In genomic region chr4:140763158-140763557, GRCm38 (mm10) we compare ENCODE assay signal across 9 mouse cellular contexts. TPM values are rescaled to one million over a fixed set of nuclear protein-coding genes. Genes with fewer than 3 reads are reported as not detected.
DNase-seq lines count a peak whose midpoint lies in the region; ATAC-seq and TF ChIP-seq lines count a peak whose summit lies in the region.
"Had no signal": no experiment of that assay in that cellular context is flagged by ENCODE, and none has a peak within 500 bp of the region (broad histone marks: within the 10 kb centered on the region; RNA-seq: fewer than 3 reads in every experiment).

No protein-coding gene starts in this region.

- H3K27me3 ChIP-seq in hindbrain, embryonic 10.5 days (ENCODE audit: insufficient read depth, poor library complexity, severe bottlenecking): 0 out of 2 replicates have a peak, but pooled peaks cover 10% of the 10 kb centered on the region
- H3K27me3 ChIP-seq in hindbrain, embryonic 14.5 days (ENCODE audit: control insufficient read depth, insufficient read depth, low read length): no peaks in the 10 kb centered on the region
- no peaks in the 10 kb centered on the region for H3K27me3 ChIP-seq in limb, embryonic 11.5 days (ENCODE audit: control insufficient read depth, insufficient read depth, low read length)

- no peak overlapping the region for H3K27ac ChIP-seq in hindbrain, embryonic 10.5 days
- H3K27ac ChIP-seq in hindbrain, embryonic 14.5 days: no peak overlapping the region
- H3K27ac ChIP-seq in bone marrow, adult 2 months (ENCODE audit: control insufficient read depth, insufficient read depth, low read depth, low read length, poor library complexity): no peak overlapping the region
- H3K27ac ChIP-seq in gastrocnemius, adult 2 months: peak overlapping the region; percentile 46
- H3K27ac ChIP-seq in limb, embryonic 11.5 days (replicated peaks; ENCODE audit: low read depth, low read length): no peak overlapping the region

- TF ChIP-seq CTCF in bone marrow, adult 2 months (IDR thresholded peaks at IDR 0.05; ENCODE audit: control insufficient read depth, insufficient read depth, low read length): peak; percentile 90
- TF ChIP-seq CTCF in gastrocnemius, adult 2 months (IDR thresholded peaks at IDR 0.05): peak; percentile 89

- peak; percentile 68 for DNase-seq in hindbrain, embryonic 10.5 days (ENCODE audit: low spot score)
- no peak for DNase-seq in hindbrain, embryonic 14.5 days (ENCODE audit: low spot score)
- DNase-seq in CD4-positive helper T cell, adult 2 months (ENCODE audit: low read depth, low spot score): peak; percentile 69
- peak; percentile 89 for DNase-seq in gastrocnemius, adult 2 months
- peak; percentile 81 for DNase-seq in limb, embryonic 11.5 days (ENCODE audit: low spot score)
- DNase-seq in retina, postnatal 1 day: peak; percentile 64

- no peak overlapping the region for H3K9ac ChIP-seq in hindbrain, embryonic 14.5 days
- H3K9ac ChIP-seq in limb, embryonic 11.5 days (ENCODE audit: low read length): no peak overlapping the region

- intact Hi-C loops in gastrocnemius, adult 2 months (cut with DNase I): loop anchor here (2.0 to 5.0 kb wide), 2 partner anchors 140 to 194 kb away; no protein-coding TSS in a partner anchor

- H3K9me3 ChIP-seq in hindbrain, embryonic 10.5 days: no peaks in the 10 kb centered on the region
- no peaks in the 10 kb centered on the region for H3K9me3 ChIP-seq in hindbrain, embryonic 14.5 days (ENCODE audit: control insufficient read depth, low read length)
- no peaks in the 10 kb centered on the region for H3K9me3 ChIP-seq in limb, embryonic 11.5 days (ENCODE audit: control insufficient read depth, low read length)

- no peak for TF ChIP-seq POLR2A in bone marrow, adult 2 months (IDR thresholded peaks at IDR 0.05; ENCODE audit: borderline replicate concordance, control insufficient read depth, low read depth, low read length)

- H3K4me2 ChIP-seq in hindbrain, embryonic 14.5 days (replicated peaks): no peak overlapping the region
- no peak overlapping the region for H3K4me2 ChIP-seq in limb, embryonic 11.5 days (ENCODE audit: low read depth, severe bottlenecking)

- H3K4me1 ChIP-seq in hindbrain, embryonic 10.5 days (replicated peaks): peaks cover 24% of the 10 kb centered on the region
- H3K4me1 ChIP-seq in hindbrain, embryonic 14.5 days (replicated peaks; ENCODE audit: control insufficient read depth, insufficient read depth, low read length): no peaks in the 10 kb centered on the region
- H3K4me1 ChIP-seq in bone marrow, adult 2 months (ENCODE audit: control insufficient read depth, insufficient read depth, low read length): no peaks in the 10 kb centered on the region
- H3K4me1 ChIP-seq in limb, embryonic 11.5 days (ENCODE audit: control insufficient read depth, insufficient read depth, low read length): peaks cover under 1% of the 10 kb centered on the region

- no peak for ATAC-seq in hindbrain, embryonic 14.5 days (ENCODE audit: low FRiP score)
- ATAC-seq in limb, embryonic 11.5 days (ENCODE audit: insufficient number of reproducible peaks, low FRiP score, low TSS enrichment, low read depth): no peak
- ATAC-seq in erythroid progenitor cell, adult 5-6 weeks (replicated peaks; ENCODE audit: low FRiP score, poor library complexity, severe bottlenecking): no peak

- H3K36me3 ChIP-seq in hindbrain, embryonic 10.5 days: no peaks in the 10 kb centered on the region
- H3K36me3 ChIP-seq in hindbrain, embryonic 14.5 days (replicated peaks; ENCODE audit: control insufficient read depth, insufficient read depth): no peaks in the 10 kb centered on the region
- no peaks in the 10 kb centered on the region for H3K36me3 ChIP-seq in limb, embryonic 11.5 days (ENCODE audit: control insufficient read depth, insufficient read depth, low read length)

- 17% methylated on average over 9 of the region's 9 CpGs for WGBS in hindbrain, embryonic 10.5 days
- 16% methylated on average over 9 of the region's 9 CpGs for WGBS in hindbrain, embryonic 14.5 days
- 46% methylated on average over 9 of the region's 9 CpGs for WGBS in bone marrow, adult 2 months
- WGBS in limb, embryonic 11.5 days: 12% methylated on average over 9 of the region's 9 CpGs

- H3K4me3 ChIP-seq in hindbrain, embryonic 10.5 days: no peak overlapping the region
- H3K4me3 ChIP-seq in hindbrain, embryonic 14.5 days (replicated peaks; ENCODE audit: low read length): no peak overlapping the region
- no peak overlapping the region for H3K4me3 ChIP-seq in bone marrow, adult 2 months (replicated peaks; ENCODE audit: control insufficient read depth, low read depth, low read length)
- H3K4me3 ChIP-seq in gastrocnemius, adult 2 months: no peak overlapping the region
- H3K4me3 ChIP-seq in limb, embryonic 11.5 days (ENCODE audit: low read depth, low read length): no peak overlapping the region
- H3K4me3 ChIP-seq: erythroblast, embryonic 14.5 days had no signal

RNA-seq across cellular contexts. Expression of gene Padi4, which starts 10.9 kb away (rescaled TPM):
- 0.35 and 0.51 TPM in 2 replicates for polyA plus RNA-seq in hindbrain, embryonic 10.5 days (2016; fragmentation: Nextera tagmentation; extraction: Ambion mirVana)
- 0.08 and 0.22 TPM in 2 replicates for polyA plus RNA-seq in hindbrain, embryonic 14.5 days (2014; fragmentation: Nextera tagmentation; extraction: Ambion mirVana)
- 15.2 and 60.1 TPM in 2 replicates for polyA plus RNA-seq in bone marrow, adult 2 months (2011; ENCODE audit: insufficient read depth, insufficient read length, low replicate concordance, missing spikeins)
- total RNA-seq in gastrocnemius, adult 2 months (2021): not detected
- polyA plus RNA-seq in limb, embryonic 11.5 days (2014; fragmentation: Nextera tagmentation; extraction: Ambion mirVana): 0.12 TPM in 1 of 2 replicates, not detected in the other
- total RNA-seq in erythroid progenitor cell, adult 5-6 weeks (2015; ENCODE audit: low replicate concordance): 8.0 and 15.1 TPM in 2 replicates
- 4.1 and 15.1 TPM in 2 replicates for total RNA-seq in erythroid progenitor cell, adult 5-6 weeks (2017; ENCODE audit: low replicate concordance)
- polyA plus RNA-seq: erythroblast, embryonic 14.5 days had no signal

RNA-seq across cellular contexts. Expression of gene Padi6, which starts 20.7 kb away (rescaled TPM):
- 0.06 TPM in 1 of 2 replicates, not detected in the other for polyA plus RNA-seq in hindbrain, embryonic 10.5 days (2016; fragmentation: Nextera tagmentation; extraction: Ambion mirVana)
- polyA plus RNA-seq in hindbrain, embryonic 14.5 days (2014; fragmentation: Nextera tagmentation; extraction: Ambion mirVana): not detected in 2 replicates
- polyA plus RNA-seq in bone marrow, adult 2 months (2011; ENCODE audit: insufficient read depth, insufficient read length, low replicate concordance, missing spikeins): not detected in 2 replicates
- total RNA-seq in gastrocnemius, adult 2 months (2021): not detected
- 0.11 TPM in 1 of 2 replicates, not detected in the other for polyA plus RNA-seq in limb, embryonic 11.5 days (2014; fragmentation: Nextera tagmentation; extraction: Ambion mirVana)
- total RNA-seq in erythroid progenitor cell, adult 5-6 weeks (2015; ENCODE audit: low replicate concordance): not detected in 2 replicates
- total RNA-seq in erythroid progenitor cell, adult 5-6 weeks (2017; ENCODE audit: low replicate concordance): not detected in 2 replicates
- polyA plus RNA-seq: erythroblast, embryonic 14.5 days had no signal

RNA-seq across cellular contexts. Expression of gene Padi3, which starts 47.3 kb away (rescaled TPM):
- polyA plus RNA-seq in hindbrain, embryonic 10.5 days (2016; fragmentation: Nextera tagmentation; extraction: Ambion mirVana): 0.08 and 0.10 TPM in 2 replicates
- polyA plus RNA-seq in hindbrain, embryonic 14.5 days (2014; fragmentation: Nextera tagmentation; extraction: Ambion mirVana): not detected in 2 replicates
- 1.1 TPM in 1 of 2 replicates, not detected in the other for polyA plus RNA-seq in bone marrow, adult 2 months (2011; ENCODE audit: insufficient read depth, insufficient read length, low replicate concordance, missing spikeins)
- total RNA-seq in gastrocnemius, adult 2 months (2021): 1 to 10 TPM; 1.1 to 6.9 TPM
- polyA plus RNA-seq in limb, embryonic 11.5 days (2014; fragmentation: Nextera tagmentation; extraction: Ambion mirVana): 0.54 and 0.61 TPM in 2 replicates
- not detected in 2 replicates for total RNA-seq in erythroid progenitor cell, adult 5-6 weeks (2015; ENCODE audit: low replicate concordance)
- not detected in 2 replicates for total RNA-seq in erythroid progenitor cell, adult 5-6 weeks (2017; ENCODE audit: low replicate concordance)
- polyA plus RNA-seq: erythroblast, embryonic 14.5 days had no signal

Comparison
In these comparisons a context has a peak if more than half of its experiments do, and no peak if none do; other contexts are left out.
1. RNA of gene Padi4, which starts 10.9 kb away (polyA plus RNA-seq): 15.2 to 60.1 TPM in bone marrow, adult 2 months; 0.35 to 0.51 TPM in hindbrain, embryonic 10.5 days, 0.12 TPM in limb, embryonic 11.5 days and 0.08 to 0.22 TPM in hindbrain, embryonic 14.5 days; every median in the first group is over 10 times any median in the second.